Mouse (Mus musculus) bone marrow, adult 2 months (tissue): ENCODE results near the gene Adgrb2. TPM values are rescaled to one million over a fixed set of nuclear protein-coding genes. Genes with fewer than 3 reads are reported as not detected.
A peak's percentile ranks its signal among the peaks of the same experiment; 100 is the strongest.

Experiments
- H3K27ac ChIP-seq: fragments of 200-500 bp; 2 replicates; pipeline ENCODE4 v1.5.1; 2012; ENCODE audit warnings: low read depth, mild to moderate bottlenecking, control low read depth, inconsistent platforms, low read length; ENCODE audit not compliant: control insufficient read depth, poor library complexity, insufficient read depth
- H3K4me1 ChIP-seq: fragments of 200-500 bp; 2 replicates; pipeline ENCODE4 v1.6.1; 2011; ENCODE audit warnings: low read length; ENCODE audit not compliant: control insufficient read depth, insufficient read depth
- H3K4me3 ChIP-seq: fragments of 200-500 bp; replicated peaks from 2 replicates; pipeline ENCODE3; 2011; ENCODE audit warnings: mild to moderate bottlenecking, low read depth, low read length, control low read depth; ENCODE audit not compliant: control insufficient read depth
- CTCF ChIP-seq: fragments of 200-500 bp; IDR thresholded peaks from 2 replicates; pipeline ENCODE4 v1.5.1; 2011; ENCODE audit warnings: low read length, control low read depth; ENCODE audit not compliant: control insufficient read depth, insufficient read depth
- POLR2A ChIP-seq: fragments of 200-500 bp; IDR thresholded peaks from 2 replicates; pipeline ENCODE4 v1.6.1; 2011; ENCODE audit warnings: low read depth, mild to moderate bottlenecking, control low read depth, low read length, borderline replicate concordance; ENCODE audit not compliant: control insufficient read depth
- WGBS: fragments of 180-500 bp; shearing (Covaris S2); methylation state at CpG from one replicate; pipeline ENCODE4 v1.1.7; 2018; 5-methylcytosine and 5-hydroxymethylcytosine counted together
- polyA plus RNA-seq: library from polyadenylated mRNA; stranded (reverse); fragments of >200 nt; gene quantifications from 2 replicates; pipeline ENCODE4 v1.2.4, GENCODE M21; 2011; ENCODE audit warnings: low replicate concordance; ENCODE audit not compliant: missing spikeins, insufficient read depth, insufficient read length

The Adgrb2 gene
- polyA plus RNA-seq, 1 experiment: not detected

DNA sequence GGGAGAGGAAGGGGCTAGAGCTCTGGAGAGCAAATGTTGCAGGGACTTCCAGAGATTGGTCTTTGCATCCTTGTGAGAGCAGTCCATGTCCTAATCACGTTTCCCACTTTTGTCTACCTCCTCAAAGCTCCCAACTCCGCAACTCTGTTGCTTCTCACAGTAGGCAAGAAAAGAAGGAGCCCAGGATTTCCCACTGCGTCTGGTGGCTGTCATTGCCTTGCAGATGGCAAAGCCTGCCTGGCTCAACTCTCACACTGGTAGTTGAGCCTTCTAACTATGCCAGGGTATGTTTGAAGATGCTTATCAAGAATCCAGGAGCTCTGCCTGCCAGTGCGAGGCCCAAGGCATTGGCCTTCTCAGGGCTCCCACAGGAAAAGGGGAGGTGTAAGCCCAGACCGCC lies 1.6 kb upstream of the Adgrb2 start:
- WGBS: 27% methylated on average over 5 of the region's 5 CpGs
- no peak overlapping the region for H3K4me3 ChIP-seq
- no peaks in the 10 kb centered on the region; the same call in none of the 2 replicates for H3K4me1 ChIP-seq
- H3K27ac ChIP-seq: no peak overlapping the region
- no peak for TF ChIP-seq CTCF
- no peak for TF ChIP-seq POLR2A

DNA sequence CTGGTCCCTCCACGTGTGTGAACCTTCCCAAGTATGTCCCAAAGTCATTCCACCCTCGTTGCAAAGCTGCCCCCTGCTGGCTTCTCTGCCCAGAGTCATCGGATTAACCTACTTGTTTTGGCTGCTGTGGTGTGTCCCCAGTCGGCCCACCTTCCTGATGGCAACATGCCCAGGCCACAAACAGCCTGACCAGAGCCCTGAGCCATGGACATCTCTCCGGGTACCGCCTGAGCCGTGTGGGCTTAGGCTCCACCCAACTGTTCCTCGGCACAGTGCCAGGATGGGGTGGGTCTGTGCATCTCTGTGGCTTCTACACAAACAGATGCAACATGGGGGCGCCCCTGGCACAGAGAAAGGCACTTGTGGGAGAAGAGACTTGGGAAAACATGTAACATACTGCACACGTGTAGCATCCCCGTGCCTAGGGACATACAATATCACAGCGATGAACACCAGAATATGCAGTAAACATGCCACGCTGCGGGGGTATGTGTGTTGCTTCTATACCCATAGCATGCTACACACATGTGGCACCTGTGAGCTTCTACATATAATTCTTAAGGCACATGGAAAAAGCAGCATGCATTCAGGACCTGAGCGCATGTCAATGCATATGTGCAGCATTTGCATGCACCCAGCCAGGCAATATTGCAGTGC lies 778 bp upstream of the Adgrb2 start:
- TF ChIP-seq CTCF (peak; percentile 45), POLR2A (no peak)
- H3K4me3 ChIP-seq: no peak overlapping the region
- WGBS: 6% methylated on average over 15 of the region's 15 CpGs

DNA sequence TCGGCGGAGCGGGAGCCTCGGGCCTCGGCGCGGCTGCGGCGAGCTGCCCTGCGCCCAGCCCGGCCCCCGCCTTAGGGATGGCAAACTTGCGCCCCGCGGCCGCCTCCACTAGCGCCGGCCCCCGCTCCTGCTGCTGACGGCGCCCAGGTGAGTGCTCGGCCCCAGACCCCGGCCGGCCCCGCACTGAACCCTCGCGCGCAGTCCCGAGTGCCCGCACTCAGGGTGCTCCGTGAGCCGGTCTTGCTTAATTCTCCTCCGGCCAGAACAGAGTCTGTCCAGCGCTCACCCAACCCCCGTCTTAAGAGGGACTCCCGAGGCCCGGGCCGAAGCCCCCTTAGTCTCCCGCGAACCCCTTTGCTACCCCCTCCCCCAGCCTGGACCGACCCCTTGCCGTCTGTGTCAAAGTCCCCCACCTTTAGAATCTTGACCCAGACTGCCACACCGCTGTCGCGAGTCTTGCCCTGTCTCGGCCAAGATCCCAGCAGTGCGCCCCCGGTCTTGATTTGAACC lies 546 bp downstream of the Adgrb2 start:
- 3% methylated on average over 48 of the region's 48 CpGs for WGBS
- H3K4me1 ChIP-seq: no peaks in the 10 kb centered on the region; the same call in none of the 2 replicates
- TF ChIP-seq CTCF (no peak), POLR2A (no peak)
- H3K4me3 ChIP-seq: no peak overlapping the region
- no peak overlapping the region for H3K27ac ChIP-seq

More for the DNA sequence above, 778 bp upstream of the Adgrb2 start:
- Histone ChIP-seq H3K27ac (no peak overlapping the region), H3K4me1 (no peaks in the 10 kb centered on the region; the same call in none of the 2 replicates)

DNA sequence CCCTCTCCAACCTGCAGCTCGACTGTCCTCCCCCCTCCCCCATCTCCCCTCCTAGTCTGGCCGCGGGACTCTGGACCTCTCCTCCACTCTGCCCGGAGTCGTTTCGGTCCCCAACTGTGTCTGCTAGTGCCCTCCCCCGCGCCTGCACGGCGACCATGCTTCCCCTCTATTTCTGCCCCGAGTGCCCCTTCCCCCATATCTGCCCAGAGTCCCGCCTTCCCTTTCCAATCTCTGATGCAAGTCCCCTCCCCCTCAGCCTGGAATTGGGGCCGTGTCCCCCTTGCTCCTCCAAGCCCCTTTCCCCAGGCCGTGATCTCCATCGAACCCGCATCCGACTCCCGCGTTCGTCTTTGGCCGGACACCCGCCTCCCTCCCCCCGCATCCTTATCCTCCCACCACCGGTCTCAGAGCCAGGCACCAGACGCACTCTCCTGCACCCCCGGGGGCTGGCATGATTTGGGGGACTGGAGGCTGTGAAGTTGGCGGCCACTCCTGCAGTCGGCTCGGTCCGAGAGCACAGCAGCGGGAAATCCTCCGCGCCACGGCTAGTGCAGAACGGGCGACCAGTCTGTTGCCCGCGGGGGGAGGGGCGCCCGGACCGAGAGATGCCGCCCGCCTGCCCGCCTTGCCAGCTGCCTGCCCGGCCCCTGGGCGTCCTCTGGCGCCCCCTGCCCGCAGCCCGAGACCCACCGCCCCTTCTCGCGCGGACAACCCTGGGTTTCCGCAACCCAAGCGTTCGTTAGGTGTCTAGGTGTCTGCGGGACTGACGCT lies 1.2 kb downstream of the Adgrb2 start:
- Histone ChIP-seq H3K4me1 (no peaks in the 10 kb centered on the region; the same call in none of the 2 replicates), H3K27ac (no peak overlapping the region), H3K4me3 (no peak overlapping the region)
- 2% methylated on average over 58 of the region's 58 CpGs for WGBS
- TF ChIP-seq POLR2A (peak; percentile 5; the same call in 1 of the 2 replicates), CTCF (no peak)

DNA sequence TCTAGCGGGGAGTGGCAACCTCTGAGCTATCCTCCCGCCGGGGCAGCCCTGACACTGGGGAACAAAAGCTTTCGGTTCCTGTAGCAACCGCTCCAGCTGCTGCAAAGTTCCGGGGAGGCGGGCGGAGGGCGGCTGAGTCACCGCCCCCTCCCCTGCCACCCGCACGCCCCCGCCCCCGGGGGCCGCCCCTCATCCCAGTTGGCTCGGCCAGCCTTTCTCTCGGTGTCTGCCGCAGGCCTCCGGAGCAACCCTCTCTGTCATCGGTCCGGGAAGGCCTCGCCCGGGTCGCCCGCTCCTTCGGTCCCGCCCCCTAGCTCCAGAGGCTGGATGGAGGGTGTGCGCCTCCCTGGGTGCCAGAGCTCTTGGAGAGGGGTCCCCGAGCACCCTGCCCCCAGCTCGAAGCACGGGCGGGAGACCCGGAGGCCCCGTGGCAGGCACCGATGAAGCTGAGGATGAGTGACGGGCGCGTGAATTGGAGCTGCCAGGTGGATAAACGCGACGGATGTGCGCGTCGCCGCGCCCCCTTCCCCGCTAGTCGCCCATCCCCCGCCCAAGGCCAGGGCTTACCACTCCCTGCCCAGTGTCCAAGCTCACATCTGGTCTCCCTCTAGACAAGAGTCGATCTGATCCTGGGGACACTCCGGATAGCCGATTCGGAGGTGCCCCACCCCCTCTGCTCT lies 3.3 kb downstream of the Adgrb2 start:
- no peak overlapping the region for H3K27ac ChIP-seq
- 3% methylated on average over 53 of the region's 53 CpGs for WGBS
- no peaks in the 10 kb centered on the region; the same call in none of the 2 replicates for H3K4me1 ChIP-seq
- TF ChIP-seq POLR2A (no peak), CTCF (no peak)
- no peak overlapping the region for H3K4me3 ChIP-seq

DNA sequence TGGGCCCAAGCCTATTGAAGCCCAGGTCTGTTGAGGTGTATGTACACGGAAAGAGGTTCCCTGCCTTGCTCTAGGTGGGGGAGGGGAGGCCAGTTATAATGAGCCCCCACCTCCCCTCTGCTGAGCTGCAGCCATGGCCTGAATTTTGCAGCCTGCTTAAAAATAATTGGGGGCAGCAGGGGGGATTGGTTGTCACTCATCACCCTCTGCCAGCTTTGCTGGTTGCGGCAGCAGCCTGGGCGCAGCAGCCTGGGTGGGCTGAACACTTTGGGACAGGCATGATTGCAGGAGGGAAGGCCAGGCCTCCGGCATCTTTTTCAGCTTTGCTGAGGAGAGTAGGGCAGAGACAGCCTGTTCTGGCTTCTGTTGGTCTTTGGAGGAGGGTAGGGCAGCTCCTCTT lies 5.3 kb downstream of the Adgrb2 start:
- Histone ChIP-seq H3K4me1 (no peaks in the 10 kb centered on the region; the same call in none of the 2 replicates), H3K27ac (no peak overlapping the region), H3K4me3 (no peak overlapping the region)
- WGBS: 85% methylated on average over 4 of the region's 4 CpGs
- TF ChIP-seq POLR2A: no peak
- TF ChIP-seq CTCF: no peak

DNA sequence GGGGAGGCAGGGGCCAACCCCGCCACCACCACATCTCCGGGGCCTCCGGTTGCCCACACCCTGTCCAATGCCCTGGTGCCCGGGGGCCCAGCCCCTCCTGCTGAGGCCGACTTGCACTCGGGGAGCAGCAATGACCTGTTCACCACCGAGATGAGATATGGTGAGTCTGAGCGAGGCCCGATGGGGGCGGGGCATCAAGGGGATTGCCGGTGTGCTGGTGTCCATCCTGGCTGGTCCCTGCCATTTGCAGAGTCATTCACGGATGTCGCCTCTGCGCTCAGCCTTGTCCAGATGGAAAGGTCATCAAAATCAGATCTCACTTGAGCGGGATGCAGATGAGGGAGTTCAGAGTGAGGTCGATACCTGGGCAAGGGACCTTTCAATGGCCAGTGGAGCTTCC lies 8.1 kb downstream of the Adgrb2 start:
- no peak overlapping the region for H3K4me3 ChIP-seq
- WGBS: 81% methylated on average over 16 of the region's 16 CpGs
- no peak overlapping the region for H3K27ac ChIP-seq
- TF ChIP-seq POLR2A (no peak), CTCF (no peak)
- no peaks in the 10 kb centered on the region for H3K4me1 ChIP-seq

DNA sequence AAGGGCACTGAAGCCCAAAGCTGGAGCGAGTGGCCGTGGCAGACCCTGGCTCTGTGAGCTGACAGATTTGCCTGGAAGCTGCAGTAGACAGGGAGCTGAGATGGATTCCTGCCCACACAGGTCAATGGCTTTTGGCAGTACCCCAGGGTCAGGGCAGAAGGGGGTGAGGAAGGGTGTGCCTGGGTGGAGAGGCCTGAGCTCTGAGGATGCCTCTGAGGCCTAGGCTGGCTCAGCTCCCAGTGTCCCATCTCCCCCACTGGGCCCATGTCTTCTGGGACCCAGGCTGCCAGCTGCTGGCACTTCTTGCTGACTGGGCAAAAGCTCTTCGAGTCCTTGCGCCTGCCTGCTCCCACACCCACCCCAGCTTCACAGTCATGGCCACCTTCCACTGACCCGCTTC lies 8.5 kb downstream of the Adgrb2 start:
- H3K4me3 ChIP-seq: no peak overlapping the region
- 79% methylated on average over 5 of the region's 5 CpGs for WGBS
- TF ChIP-seq POLR2A: no peak
- TF ChIP-seq CTCF: no peak
- no peak overlapping the region for H3K27ac ChIP-seq
- H3K4me1 ChIP-seq: no peaks in the 10 kb centered on the region
